Mouse (Mus musculus): ENCODE measurements at regions not wholly inside any gene's neighbourhood (a gene's known extent, or its start where the extent isn't known, plus 50 kb on each side); places are given as distances from the start of the nearest gene placed in this dataset.

DNA sequence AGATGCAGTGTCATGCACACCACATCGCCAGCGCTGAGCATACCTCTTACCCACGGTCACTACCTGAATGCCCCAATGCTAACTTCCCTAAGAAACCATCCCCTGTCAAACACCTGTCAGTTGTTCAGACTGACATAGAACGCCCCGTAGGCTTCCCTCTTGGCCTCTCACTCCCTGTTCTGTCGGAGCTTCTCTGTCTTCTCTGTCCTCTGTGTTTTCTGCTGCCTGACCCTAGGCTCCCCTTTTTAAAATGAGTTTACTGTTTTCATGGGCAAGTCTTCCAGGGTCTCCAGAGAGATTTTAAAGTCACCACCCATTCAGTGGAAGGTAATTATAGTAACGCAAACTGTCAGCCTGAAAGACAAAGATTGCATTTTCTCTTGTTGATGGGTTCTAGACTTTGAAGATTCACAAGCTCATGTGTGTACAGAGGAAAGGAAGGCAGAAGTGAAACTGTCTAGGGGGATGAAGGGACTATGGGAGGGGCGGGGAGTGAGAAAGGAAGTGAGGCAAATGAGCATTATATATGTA is 99.1 kb upstream of the Klf13 start:
- no peak overlapping the region for H3K4me3 ChIP-seq (replicated peaks; ENCODE audit: low read length)
- ATAC-seq (ENCODE audit: low FRiP score, low read depth) (no peak), DNase-seq (ENCODE audit: low spot score) (no peak)
- H3K9ac ChIP-seq (ENCODE audit: low read depth, low read length, severe bottlenecking) = no peak overlapping the region
- no peak for TF ChIP-seq POLR2A (IDR thresholded peaks at IDR 0.05; ENCODE audit: borderline replicate concordance, extremely low read depth, insufficient read depth, insufficient read length)
- no peak overlapping the region for H3K4me2 ChIP-seq (replicated peaks; ENCODE audit: low read depth, low read length, severe bottlenecking)
- H3K27ac ChIP-seq (replicated peaks; ENCODE audit: low read depth, low read length) = no peak overlapping the region
- 86% methylated on average over 8 of the region's 8 CpGs for WGBS
- no peaks in the 10 kb centered on the region for H3K27me3 ChIP-seq (ENCODE audit: control insufficient read depth, insufficient read depth, low read length)
- no peaks in the 10 kb centered on the region for H3K36me3 ChIP-seq (ENCODE audit: control insufficient read depth, insufficient read depth, low read length)
- H3K9me3 ChIP-seq (ENCODE audit: control insufficient read depth, low read length) = no peaks in the 10 kb centered on the region
- no peaks in the 10 kb centered on the region for H3K4me1 ChIP-seq (ENCODE audit: control insufficient read depth, insufficient read depth, low read length)

DNA sequence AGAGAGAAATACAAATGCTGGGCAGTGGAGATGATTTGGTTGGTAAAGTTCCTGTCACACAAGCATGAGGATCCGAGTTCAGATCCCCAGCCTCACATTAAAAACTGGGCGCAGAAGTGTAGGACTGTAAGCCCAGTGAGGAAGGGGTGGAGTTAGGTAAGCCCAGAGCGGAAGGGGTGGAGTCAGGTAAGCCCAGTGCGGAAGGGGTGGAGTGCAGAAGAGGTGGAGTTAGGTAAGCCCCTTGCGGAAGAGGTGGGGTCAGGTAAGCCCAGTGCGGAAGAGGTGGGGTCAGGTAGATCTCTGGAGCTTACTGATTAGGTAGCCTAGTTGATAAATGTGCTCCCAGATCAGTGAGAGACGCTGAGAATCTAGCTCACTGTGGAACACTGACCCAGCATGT is 97.4 kb upstream of the Klf13 start:
- ATAC-seq (ENCODE audit: low FRiP score, low read depth) (no peak), DNase-seq (ENCODE audit: low spot score) (no peak)
- no peak overlapping the region for H3K9ac ChIP-seq (ENCODE audit: low read depth, low read length, severe bottlenecking)
- no peak overlapping the region for H3K4me3 ChIP-seq (replicated peaks; ENCODE audit: low read length)
- no peaks in the 10 kb centered on the region for H3K36me3 ChIP-seq (ENCODE audit: control insufficient read depth, insufficient read depth, low read length)
- no peak for TF ChIP-seq POLR2A (IDR thresholded peaks at IDR 0.05; ENCODE audit: borderline replicate concordance, extremely low read depth, insufficient read depth, insufficient read length)
- H3K27ac ChIP-seq (replicated peaks; ENCODE audit: low read depth, low read length) = no peak overlapping the region
- H3K4me1 ChIP-seq (ENCODE audit: control insufficient read depth, insufficient read depth, low read length) = no peaks in the 10 kb centered on the region
- H3K27me3 ChIP-seq (ENCODE audit: control insufficient read depth, insufficient read depth, low read length) = no peaks in the 10 kb centered on the region
- H3K9me3 ChIP-seq (ENCODE audit: control insufficient read depth, low read length) = no peaks in the 10 kb centered on the region
- WGBS = 88% methylated on average over 7 of the region's 7 CpGs
- H3K4me2 ChIP-seq (replicated peaks; ENCODE audit: low read depth, low read length, severe bottlenecking) = no peak overlapping the region

DNA sequence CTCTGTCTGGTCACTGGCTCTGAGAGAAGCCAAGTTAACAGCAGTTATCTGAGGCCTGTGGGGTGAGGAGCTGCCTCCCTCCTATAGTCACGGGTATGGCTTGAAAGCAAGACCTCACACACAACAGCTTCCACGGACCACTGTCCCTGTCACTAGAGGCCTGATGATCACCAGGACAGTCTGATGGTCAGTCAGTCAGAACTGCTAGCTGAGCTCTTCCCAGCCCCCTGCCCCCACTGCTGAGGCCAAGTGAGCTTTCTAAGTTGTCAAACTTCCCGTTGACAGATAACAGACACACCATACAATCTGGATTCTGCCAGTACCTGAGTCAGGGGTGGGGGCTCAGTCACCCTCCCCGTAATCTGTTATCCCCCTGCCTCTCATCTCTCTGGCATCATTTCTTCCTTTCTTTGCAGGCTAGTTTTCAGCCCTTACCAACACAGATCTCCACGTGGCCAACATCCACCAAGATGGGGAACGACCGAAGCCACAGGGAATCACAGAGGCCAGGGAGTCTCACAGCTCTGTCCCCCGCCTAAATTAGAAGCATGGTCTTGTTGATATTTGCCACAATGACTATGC is 96.4 kb upstream of the Klf13 start:
- 59% methylated on average over 8 of the region's 8 CpGs for WGBS

DNA sequence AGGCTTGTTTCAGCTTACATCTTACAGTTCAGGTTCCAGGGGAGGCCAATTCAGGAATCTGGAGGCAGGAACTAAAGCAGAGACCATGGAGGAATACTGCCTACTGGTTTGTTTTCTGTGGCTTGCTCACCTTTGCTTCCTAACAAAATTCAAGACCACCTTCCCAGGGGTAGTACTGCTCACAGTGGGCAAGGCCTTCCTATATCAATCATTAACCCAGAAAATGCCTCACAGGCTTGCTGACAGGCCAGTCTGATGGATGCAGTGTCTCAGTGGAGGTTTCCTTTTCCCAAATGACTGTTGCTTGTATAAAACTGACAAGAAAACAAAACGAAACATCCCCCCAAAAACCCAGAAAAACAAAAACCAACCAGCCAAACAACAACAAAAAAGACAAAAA is 95.8 kb upstream of the Klf13 start:
- ATAC-seq (ENCODE audit: low FRiP score, low read depth) = no peak
- DNase-seq (ENCODE audit: low spot score) = no peak
- Histone ChIP-seq H3K4me2 (replicated peaks; ENCODE audit: low read depth, low read length, severe bottlenecking) (no peak overlapping the region), H3K4me1 (ENCODE audit: control insufficient read depth, insufficient read depth, low read length) (no peaks in the 10 kb centered on the region), H3K9ac (ENCODE audit: low read depth, low read length, severe bottlenecking) (no peak overlapping the region), H3K4me3 (replicated peaks; ENCODE audit: low read length) (no peak overlapping the region), H3K27me3 (ENCODE audit: control insufficient read depth, insufficient read depth, low read length) (no peaks in the 10 kb centered on the region), H3K9me3 (ENCODE audit: control insufficient read depth, low read length) (no peaks in the 10 kb centered on the region), H3K36me3 (ENCODE audit: control insufficient read depth, insufficient read depth, low read length) (no peaks in the 10 kb centered on the region), H3K27ac (replicated peaks; ENCODE audit: low read depth, low read length) (no peak overlapping the region)
- WGBS = 72% methylated on average over 1 of the region's 1 CpGs
- no peak for TF ChIP-seq POLR2A (IDR thresholded peaks at IDR 0.05; ENCODE audit: borderline replicate concordance, extremely low read depth, insufficient read depth, insufficient read length)

More for the DNA sequence above, 96.4 kb upstream of the Klf13 start:
- Histone ChIP-seq H3K36me3 (ENCODE audit: control insufficient read depth, insufficient read depth, low read length) (no peaks in the 10 kb centered on the region), H3K4me2 (replicated peaks; ENCODE audit: low read depth, low read length, severe bottlenecking) (no peak overlapping the region), H3K27ac (replicated peaks; ENCODE audit: low read depth, low read length) (no peak overlapping the region), H3K27me3 (ENCODE audit: control insufficient read depth, insufficient read depth, low read length) (no peaks in the 10 kb centered on the region), H3K4me3 (replicated peaks; ENCODE audit: low read length) (no peak overlapping the region), H3K9me3 (ENCODE audit: control insufficient read depth, low read length) (no peaks in the 10 kb centered on the region), H3K9ac (ENCODE audit: low read depth, low read length, severe bottlenecking) (no peak overlapping the region), H3K4me1 (ENCODE audit: control insufficient read depth, insufficient read depth, low read length) (no peaks in the 10 kb centered on the region)
- TF ChIP-seq POLR2A (IDR thresholded peaks at IDR 0.05; ENCODE audit: borderline replicate concordance, extremely low read depth, insufficient read depth, insufficient read length) = no peak
- ATAC-seq (ENCODE audit: low FRiP score, low read depth) = no peak
- no peak for DNase-seq (ENCODE audit: low spot score)

DNA sequence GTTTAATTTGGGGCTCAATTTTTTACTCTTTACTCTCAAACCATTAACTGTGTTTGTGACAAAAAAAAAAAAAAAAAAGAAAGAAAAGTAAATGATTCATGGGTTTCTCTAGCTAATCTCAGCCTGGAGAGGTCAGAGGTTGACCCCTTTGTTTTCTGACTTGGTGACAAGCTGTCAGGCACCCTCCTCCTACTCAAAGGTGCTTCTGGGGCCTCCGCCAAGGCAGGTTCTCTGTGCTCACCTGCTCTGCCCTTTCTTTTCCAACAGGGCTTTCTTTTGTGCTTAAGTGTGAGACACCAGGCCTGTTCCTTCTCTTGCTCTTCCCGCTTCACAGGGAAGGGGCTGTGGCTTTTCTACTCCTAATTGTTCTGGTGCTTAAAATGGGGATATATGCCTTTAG is 94.7 kb upstream of the Klf13 start:
- 71% methylated on average over 2 of the region's 2 CpGs for WGBS
- Histone ChIP-seq H3K36me3 (ENCODE audit: control insufficient read depth, insufficient read depth, low read length) (no peaks in the 10 kb centered on the region), H3K9ac (ENCODE audit: low read depth, low read length, severe bottlenecking) (no peak overlapping the region), H3K27ac (replicated peaks; ENCODE audit: low read depth, low read length) (no peak overlapping the region), H3K27me3 (ENCODE audit: control insufficient read depth, insufficient read depth, low read length) (no peaks in the 10 kb centered on the region), H3K9me3 (ENCODE audit: control insufficient read depth, low read length) (no peaks in the 10 kb centered on the region), H3K4me2 (replicated peaks; ENCODE audit: low read depth, low read length, severe bottlenecking) (no peak overlapping the region), H3K4me3 (replicated peaks; ENCODE audit: low read length) (no peak overlapping the region), H3K4me1 (ENCODE audit: control insufficient read depth, insufficient read depth, low read length) (no peaks in the 10 kb centered on the region)
- no peak for TF ChIP-seq POLR2A (IDR thresholded peaks at IDR 0.05; ENCODE audit: borderline replicate concordance, extremely low read depth, insufficient read depth, insufficient read length)
- DNase-seq (ENCODE audit: low spot score) (no peak), ATAC-seq (ENCODE audit: low FRiP score, low read depth) (no peak)
